Mouse (Mus musculus): ENCODE data around the gene Paip2b. TPM values are rescaled to one million over a fixed set of nuclear protein-coding genes. Genes with fewer than 3 reads are reported as not detected.
"Not testable (repeated sequence)": the region's sequence is repeated elsewhere in the genome, so short reads cannot be mapped to it uniquely, and the experiment has no call there.

The Paip2b gene
- polyA plus RNA-seq, 2 experiments = 18.2 to 36.3 TPM

DNA sequence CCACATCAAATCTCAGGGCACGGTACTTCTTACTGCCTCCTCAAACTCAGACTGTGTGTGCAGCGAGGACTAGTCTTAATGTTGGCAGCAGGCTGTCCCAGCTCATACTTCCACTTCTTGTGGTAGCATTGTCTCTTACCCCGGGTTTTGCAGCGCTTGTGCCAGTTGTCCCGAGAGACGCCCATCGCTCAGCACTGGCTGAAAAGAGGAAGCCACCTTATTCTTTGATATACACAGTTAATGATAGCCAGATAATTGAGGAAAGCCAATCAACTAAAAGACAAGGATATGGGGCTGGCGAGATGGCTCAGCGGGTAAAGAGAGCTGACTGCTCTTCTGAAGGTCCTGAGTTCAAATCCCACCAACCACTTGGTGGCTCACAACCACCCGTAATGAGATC is 13.4 kb upstream of the Paip2b start:
- TF ChIP-seq POLR2A (IDR thresholded peaks at IDR 0.05; ENCODE audit: borderline replicate concordance, extremely low read depth, insufficient read depth, insufficient read length) = no peak
- H3K9me3 ChIP-seq (ENCODE audit: control insufficient read depth, low read length) = no peaks in the 10 kb centered on the region
- DNase-seq (ENCODE audit: low spot score) (no peak), ATAC-seq (ENCODE audit: low FRiP score, low read depth) (no peak)
- H3K4me1 ChIP-seq (ENCODE audit: control insufficient read depth, insufficient read depth, low read length) = no peaks in the 10 kb centered on the region
- no peak overlapping the region for H3K27ac ChIP-seq (replicated peaks; ENCODE audit: low read depth, low read length)
- no peak overlapping the region for H3K9ac ChIP-seq (ENCODE audit: low read depth, low read length, severe bottlenecking)
- no peak overlapping the region for H3K4me3 ChIP-seq (replicated peaks; ENCODE audit: low read length)
- H3K27me3 ChIP-seq (ENCODE audit: control insufficient read depth, insufficient read depth, low read length) = no peaks in the 10 kb centered on the region
- no peak overlapping the region for H3K4me2 ChIP-seq (replicated peaks; ENCODE audit: low read depth, low read length, severe bottlenecking)
- 91% methylated on average over 10 of the region's 10 CpGs for WGBS
- no peaks in the 10 kb centered on the region for H3K36me3 ChIP-seq (ENCODE audit: control insufficient read depth, insufficient read depth, low read length)

DNA sequence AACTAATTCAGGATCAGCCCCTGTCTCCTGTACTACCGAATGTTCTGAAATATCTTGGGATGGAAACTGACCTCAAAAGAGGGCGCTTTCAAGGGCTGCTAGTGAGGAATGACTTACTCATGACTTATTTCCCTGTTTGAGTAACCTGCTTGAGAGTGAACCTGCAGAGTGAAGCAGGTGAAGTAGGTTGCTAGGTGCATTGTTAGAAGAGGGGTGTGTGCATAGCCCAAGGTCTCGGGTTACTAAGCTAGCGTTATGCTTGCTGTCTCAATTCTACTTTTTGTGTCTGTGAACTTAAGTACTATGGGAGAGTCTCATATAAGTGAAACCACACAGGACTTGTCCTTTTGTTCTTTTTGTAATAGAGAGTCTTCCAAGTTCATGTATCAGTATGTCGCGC is 8.5 kb upstream of the Paip2b start:
- 81% methylated on average over 6 of the region's 6 CpGs for WGBS
- no peaks in the 10 kb centered on the region for H3K9me3 ChIP-seq (ENCODE audit: control insufficient read depth, low read length)
- H3K4me1 ChIP-seq (ENCODE audit: control insufficient read depth, insufficient read depth, low read length) = no peaks in the 10 kb centered on the region
- no peaks in the 10 kb centered on the region for H3K27me3 ChIP-seq (ENCODE audit: control insufficient read depth, insufficient read depth, low read length)
- no peak overlapping the region for H3K4me3 ChIP-seq (replicated peaks; ENCODE audit: low read length)
- ATAC-seq (ENCODE audit: low FRiP score, low read depth) (no peak), DNase-seq (ENCODE audit: low spot score) (no peak)
- no peak overlapping the region for H3K27ac ChIP-seq (replicated peaks; ENCODE audit: low read depth, low read length)
- H3K4me2 ChIP-seq (replicated peaks; ENCODE audit: low read depth, low read length, severe bottlenecking) = no peak overlapping the region
- no peak overlapping the region for H3K9ac ChIP-seq (ENCODE audit: low read depth, low read length, severe bottlenecking)
- H3K36me3 ChIP-seq (ENCODE audit: control insufficient read depth, insufficient read depth, low read length) = no peaks in the 10 kb centered on the region
- TF ChIP-seq POLR2A (IDR thresholded peaks at IDR 0.05; ENCODE audit: borderline replicate concordance, extremely low read depth, insufficient read depth, insufficient read length) = no peak

DNA sequence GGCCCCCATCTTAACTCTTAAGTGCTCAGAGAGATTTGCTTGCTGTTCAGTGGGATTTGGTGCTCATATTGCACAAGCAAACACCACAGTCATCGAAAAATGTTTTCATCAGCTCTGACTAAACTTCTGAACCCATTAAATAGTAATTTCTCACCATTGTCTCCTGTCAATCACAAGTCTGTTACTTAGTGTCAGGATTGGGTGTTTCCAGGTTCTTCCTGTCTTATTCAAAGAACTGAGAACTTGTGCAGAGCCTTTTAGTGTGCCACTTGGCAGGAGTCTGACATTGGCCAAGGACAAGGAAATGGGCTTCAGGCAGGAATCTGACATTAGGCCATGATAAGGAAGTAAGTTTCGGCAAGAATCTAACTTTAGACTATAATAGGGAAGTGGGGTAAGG is 6.5 kb upstream of the Paip2b start:
- no peaks in the 10 kb centered on the region for H3K36me3 ChIP-seq (ENCODE audit: control insufficient read depth, insufficient read depth, low read length)
- DNase-seq (ENCODE audit: low spot score) (no peak), ATAC-seq (ENCODE audit: low FRiP score, low read depth) (no peak)
- H3K4me2 ChIP-seq (replicated peaks; ENCODE audit: low read depth, low read length, severe bottlenecking) = no peak overlapping the region
- no peaks in the 10 kb centered on the region for H3K4me1 ChIP-seq (ENCODE audit: control insufficient read depth, insufficient read depth, low read length)
- no peak overlapping the region for H3K4me3 ChIP-seq (replicated peaks; ENCODE audit: low read length)
- H3K9me3 ChIP-seq (ENCODE audit: control insufficient read depth, low read length) = no peaks in the 10 kb centered on the region
- no peaks in the 10 kb centered on the region for H3K27me3 ChIP-seq (ENCODE audit: control insufficient read depth, insufficient read depth, low read length)
- H3K9ac ChIP-seq (ENCODE audit: low read depth, low read length, severe bottlenecking) = no peak overlapping the region
- TF ChIP-seq POLR2A (IDR thresholded peaks at IDR 0.05; ENCODE audit: borderline replicate concordance, extremely low read depth, insufficient read depth, insufficient read length) = no peak
- H3K27ac ChIP-seq (replicated peaks; ENCODE audit: low read depth, low read length) = no peak overlapping the region
- WGBS = 92% methylated on average over 2 of the region's 2 CpGs

DNA sequence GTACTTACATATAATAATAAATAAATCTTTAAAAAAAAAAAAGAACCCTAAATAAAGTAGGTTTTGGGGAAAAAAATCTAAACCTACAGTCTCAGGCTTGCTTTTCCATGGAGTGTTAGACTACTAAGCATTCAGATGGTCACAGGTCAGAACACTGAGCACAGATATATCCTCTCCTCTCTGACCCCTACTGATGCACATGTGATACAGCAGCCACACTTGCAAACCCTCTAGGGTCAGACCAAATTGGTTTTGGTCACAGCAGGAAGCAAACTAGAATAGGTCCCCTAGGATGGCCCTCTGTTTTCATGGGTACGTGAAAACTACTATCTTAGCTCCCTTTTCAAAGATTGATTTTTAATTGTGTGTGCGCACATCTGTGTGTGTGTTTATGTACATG is 5.3 kb upstream of the Paip2b start:
- TF ChIP-seq POLR2A (IDR thresholded peaks at IDR 0.05; ENCODE audit: borderline replicate concordance, extremely low read depth, insufficient read depth, insufficient read length) = no peak

DNA sequence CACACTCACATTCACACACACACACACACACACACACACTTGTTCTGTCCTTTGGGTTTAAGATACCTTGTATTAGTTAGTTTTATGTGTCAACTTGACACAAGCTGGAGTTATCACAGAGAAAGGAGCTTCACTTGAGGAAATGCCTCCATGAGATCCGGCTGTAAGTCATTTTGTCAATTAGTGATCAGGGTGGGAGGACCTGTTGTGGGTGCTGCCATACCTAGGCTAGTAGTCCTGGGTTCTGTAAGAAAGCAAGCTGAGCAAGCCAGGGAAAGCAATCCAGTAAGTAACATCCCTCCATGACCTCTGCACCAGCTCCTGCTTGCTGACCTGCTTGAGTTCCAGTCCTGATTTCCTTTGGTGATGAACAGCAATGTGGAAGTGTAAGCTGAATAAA is 852 bp upstream of the Paip2b start:
- not testable (repeated sequence) for H3K27me3 ChIP-seq (ENCODE audit: control insufficient read depth, insufficient read depth, low read length); DNase-seq (ENCODE audit: low spot score); ATAC-seq (ENCODE audit: low FRiP score, low read depth); H3K27ac ChIP-seq (replicated peaks; ENCODE audit: low read depth, low read length); H3K4me1 ChIP-seq (ENCODE audit: control insufficient read depth, insufficient read depth, low read length); H3K9me3 ChIP-seq (ENCODE audit: control insufficient read depth, low read length); H3K36me3 ChIP-seq (ENCODE audit: control insufficient read depth, insufficient read depth, low read length)
- H3K9ac ChIP-seq (ENCODE audit: low read depth, low read length, severe bottlenecking) = 0 out of 2 replicates have a peak overlapping the region, but pooled peaks have one; percentile 36
- WGBS = 59% methylated on average over 1 of the region's 1 CpGs
- H3K4me2 ChIP-seq (replicated peaks; ENCODE audit: low read depth, low read length, severe bottlenecking) = peak overlapping the region; percentile 56
- H3K4me3 ChIP-seq (replicated peaks; ENCODE audit: low read length) = peak overlapping the region; percentile 74

More for the DNA sequence above, 5.3 kb upstream of the Paip2b start:
- H3K4me2 ChIP-seq (replicated peaks; ENCODE audit: low read depth, low read length, severe bottlenecking) = no peak overlapping the region
- H3K9me3 ChIP-seq (ENCODE audit: control insufficient read depth, low read length) = no peaks in the 10 kb centered on the region
- H3K27me3 ChIP-seq (ENCODE audit: control insufficient read depth, insufficient read depth, low read length) = no peaks in the 10 kb centered on the region
- WGBS = 86% methylated on average over 2 of the region's 2 CpGs
- H3K4me1 ChIP-seq (ENCODE audit: control insufficient read depth, insufficient read depth, low read length) = peaks cover 3% of the 10 kb centered on the region
- H3K27ac ChIP-seq (replicated peaks; ENCODE audit: low read depth, low read length) = no peak overlapping the region
- no peaks in the 10 kb centered on the region for H3K36me3 ChIP-seq (ENCODE audit: control insufficient read depth, insufficient read depth, low read length)
- ATAC-seq (ENCODE audit: low FRiP score, low read depth) = no peak
- H3K4me3 ChIP-seq (replicated peaks; ENCODE audit: low read length) = no peak overlapping the region
- DNase-seq (ENCODE audit: low spot score) = no peak
- H3K9ac ChIP-seq (ENCODE audit: low read depth, low read length, severe bottlenecking) = no peak overlapping the region

Measured in limb, embryonic 14.5 days (tissue).